Mouse (Mus musculus): ENCODE measurements around the gene Xcr1. TPM values are rescaled to one million over a fixed set of nuclear protein-coding genes. Genes with fewer than 3 reads are reported as not detected.

Xcr1 gene
- 0.49 TPM for polyA plus RNA-seq (2017; shearing (Covaris generic))

GRCm38 (mm10) chr9:123861929-123862328 lies at the start of gene Xcr1:
Gene Xcr1, minus strand, starts transcription at chr9:123862029.

DNA sequence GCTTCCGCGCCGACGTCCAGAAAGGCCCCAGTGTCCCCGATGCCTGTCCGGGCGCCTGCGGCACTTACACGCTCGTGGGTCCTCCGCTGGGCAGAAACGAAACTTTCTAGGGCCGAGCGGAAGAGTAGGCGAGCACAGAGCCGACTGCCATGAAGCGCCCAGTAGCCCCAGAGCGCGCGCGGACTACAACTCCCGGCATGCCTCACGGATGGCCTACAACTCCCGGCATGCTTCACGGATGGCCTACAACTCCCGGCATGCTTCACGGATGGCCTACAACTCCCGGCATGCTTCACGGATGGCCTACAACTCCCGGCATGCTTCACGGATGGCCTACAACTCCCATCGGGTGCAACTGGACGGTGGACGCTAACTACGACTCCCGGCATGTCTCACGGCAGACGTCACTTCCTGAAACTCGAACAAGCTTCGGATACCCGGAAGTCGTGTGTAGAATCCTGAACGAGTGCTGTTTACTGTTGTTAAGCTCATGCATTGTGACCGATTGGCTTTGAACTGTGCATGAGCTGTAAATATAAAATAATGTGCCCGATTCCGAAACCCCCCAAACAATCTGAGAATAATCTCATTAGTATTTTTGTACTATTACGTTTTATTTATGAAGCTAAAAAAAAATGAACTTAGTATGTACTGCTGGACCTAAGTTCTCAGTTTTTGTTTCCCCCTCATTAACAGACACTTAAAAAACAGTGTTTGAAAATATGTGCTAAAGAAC lies 9.9 kb downstream of the Xcr1 start, which contains the start of gene Fyco1:
TSS of gene Fyco1 (minus strand) at position 187 of the 736 bp plus-strand sequence.

GRCm38 (mm10) chr9:123806267-123806666 lies 55.6 kb downstream of the Xcr1 start, which contains the start of gene Cxcr6:
Gene Cxcr6, plus strand, starts transcription at chr9:123806475.

Other genes starting within 250 kb of the Xcr1 start
- 0.33 TPM for gene Slc6a20b, start 229.5 kb downstream of the Xcr1 start, polyA plus RNA-seq (2017; shearing (Covaris generic))
- gene Ccr9, start 183.6 kb downstream of the Xcr1 start, polyA plus RNA-seq (2017; shearing (Covaris generic)): 5.6 TPM
- gene Slc6a20a, start 183.1 kb downstream of the Xcr1 start, polyA plus RNA-seq (2017; shearing (Covaris generic)): not detected
- gene Lztfl1, start 144.3 kb downstream of the Xcr1 start, polyA plus RNA-seq (2017; shearing (Covaris generic)): 32.6 TPM
- 21.6 TPM for gene Cxcr6, start 55.6 kb downstream of the Xcr1 start, polyA plus RNA-seq (2017; shearing (Covaris generic))
- gene Fyco1, start 10.1 kb downstream of the Xcr1 start, polyA plus RNA-seq (2017; shearing (Covaris generic)): 61.5 TPM
- 0.50 TPM for gene Ccr1, start 106.7 kb upstream of the Xcr1 start, polyA plus RNA-seq (2017; shearing (Covaris generic))
- gene Ccr1l1, start 116.4 kb upstream of the Xcr1 start, polyA plus RNA-seq (2017; shearing (Covaris generic)): not detected
- gene Ccr3, start 159.9 kb upstream of the Xcr1 start, polyA plus RNA-seq (2017; shearing (Covaris generic)): 4.6 TPM
- gene Ccr2, start 239.9 kb upstream of the Xcr1 start, polyA plus RNA-seq (2017; shearing (Covaris generic)): 32.0 TPM

Measured in inflammation-experienced regulatory T-cells, adult 16 weeks (primary cell).